Comparison of ENCODE assay signal across 16 mouse cellular contexts in genomic region chr1:173742262-173742661, GRCm38 (mm10). TPM values are rescaled to one million over a fixed set of nuclear protein-coding genes. Genes with fewer than 3 reads are reported as not detected.
A peak's percentile ranks its signal among the peaks of the same experiment; 100 is the strongest.
DNase-seq lines count a peak whose midpoint lies in the region; ATAC-seq and TF ChIP-seq lines count a peak whose summit lies in the region.
"Had no signal": no experiment of that assay in that cellular context is flagged by ENCODE, and none has a peak within 500 bp of the region (broad histone marks: within the 10 kb centered on the region; RNA-seq: fewer than 3 reads in every experiment).

No protein-coding gene starts in this region.

- peak overlapping the region; percentile 75 for H3K27ac ChIP-seq in heart, adult 2 months
- no peak overlapping the region for H3K27ac ChIP-seq in lung, postnatal 0 days (ENCODE audit: low read length)
- H3K27ac ChIP-seq in macrophage = peak overlapping the region; percentile 99
- no peak overlapping the region for H3K27ac ChIP-seq in hindbrain, embryonic 12.5 days
- H3K27ac ChIP-seq: forebrain, embryonic 12.5 days; hindbrain, embryonic 13.5 days; kidney, embryonic 15.5 days had no signal

- WGBS in heart, adult 2 months = 61% methylated on average over 1 of the region's 1 CpGs
- WGBS in lung, postnatal 0 days = 48% methylated on average over 1 of the region's 1 CpGs
- 69% methylated on average over 1 of the region's 1 CpGs for WGBS in lung, adult 2 months
- 27% methylated on average over 1 of the region's 1 CpGs for WGBS in macrophage (ENCODE audit: missing documents)
- 82% methylated on average over 1 of the region's 1 CpGs for WGBS in hindbrain, embryonic 12.5 days

- H3K36me3 ChIP-seq in heart, adult 2 months (ENCODE audit: control insufficient read depth, insufficient read depth, low read length) = no peaks in the 10 kb centered on the region
- no peaks in the 10 kb centered on the region for H3K36me3 ChIP-seq in lung, postnatal 0 days (ENCODE audit: insufficient read depth, low read length)
- peaks cover 9% of the 10 kb centered on the region for H3K36me3 ChIP-seq in macrophage (ENCODE audit: inconsistent target)
- no peaks in the 10 kb centered on the region for H3K36me3 ChIP-seq in hindbrain, embryonic 12.5 days
- H3K36me3 ChIP-seq: forebrain, embryonic 12.5 days; hindbrain, embryonic 13.5 days; kidney, embryonic 15.5 days had no signal

- H3K4me1 ChIP-seq in heart, adult 2 months (ENCODE audit: control insufficient read depth, insufficient read depth, low read length) = peaks cover 1% of the 10 kb centered on the region
- H3K4me1 ChIP-seq in lung, postnatal 0 days (ENCODE audit: insufficient read depth, low read depth, low read length) = no peaks in the 10 kb centered on the region
- H3K4me1 ChIP-seq in lung, adult 2 months (ENCODE audit: control insufficient read depth, insufficient read depth, low read length) = no peaks in the 10 kb centered on the region
- H3K4me1 ChIP-seq in hindbrain, embryonic 12.5 days = no peaks in the 10 kb centered on the region
- H3K4me1 ChIP-seq: forebrain, embryonic 12.5 days; hindbrain, embryonic 13.5 days; kidney, embryonic 15.5 days had no signal

- TF ChIP-seq CTCF in heart, adult 2 months (IDR thresholded peaks at IDR 0.05) = no peak
- no peak for TF ChIP-seq CTCF in lung, postnatal 0 days (IDR thresholded peaks at IDR 0.05)
- no peak for TF ChIP-seq CTCF in lung, adult 2 months (IDR thresholded peaks at IDR 0.05; ENCODE audit: insufficient read depth, low read length)

- DNase-seq in heart, adult 2 months = peak in 1 of 2 experiments; percentile 23
- DNase-seq in heart, postnatal 10 days = no peak
- no peak for DNase-seq in lung, postnatal 0 days (ENCODE audit: low spot score)
- DNase-seq in lung, adult 2 months = no peak
- DNase-seq in layer of hippocampus, adult 11-12 months (ENCODE audit: low spot score) = no peak
- DNase-seq: cerebellum, adult 8-10 months; lung, postnatal 10 days; retina, postnatal 1 day; thymus, postnatal 14 days had no signal

- no peak overlapping the region for H3K9ac ChIP-seq in heart, adult 2 months (ENCODE audit: low read depth, low read length)
- H3K9ac ChIP-seq in lung, postnatal 0 days (replicated peaks; ENCODE audit: low read depth) = no peak overlapping the region
- no peak overlapping the region for H3K9ac ChIP-seq in hindbrain, embryonic 12.5 days
- H3K9ac ChIP-seq: forebrain, embryonic 12.5 days; hindbrain, embryonic 13.5 days; kidney, embryonic 15.5 days had no signal

- TF ChIP-seq POLR2A in heart, adult 2 months (IDR thresholded peaks at IDR 0.05; ENCODE audit: insufficient read depth, low read depth, low read length) = no peak
- no peak for TF ChIP-seq POLR2A in lung, adult 2 months (IDR thresholded peaks at IDR 0.05; ENCODE audit: borderline replicate concordance, extremely low read depth, low read depth, low read length)

- ATAC-seq in lung, postnatal 0 days = 0 out of 2 replicates have a peak, but pooled peaks have one; percentile 23
- ATAC-seq in hindbrain, embryonic 12.5 days (ENCODE audit: low FRiP score) = no peak

- no peaks in the 10 kb centered on the region for H3K79me2 ChIP-seq in heart, adult 2 months (replicated peaks; ENCODE audit: control insufficient read depth, insufficient read depth, low read length)
- H3K79me2 ChIP-seq in macrophage (ENCODE audit: inconsistent target) = peaks cover 74% of the 10 kb centered on the region

- no peak overlapping the region for H3K4me2 ChIP-seq in lung, postnatal 0 days (replicated peaks; ENCODE audit: low read depth, low read length)
- no peak overlapping the region for H3K4me2 ChIP-seq in hindbrain, embryonic 12.5 days (replicated peaks)
- H3K4me2 ChIP-seq: forebrain, embryonic 12.5 days; hindbrain, embryonic 13.5 days; kidney, embryonic 15.5 days; midbrain, embryonic 11.5 days had no signal

- intact Hi-C loops in heart, adult 2 months (cut with DNase I) = no loop called here
- intact Hi-C loops in heart, postnatal 10 days (cut with DNase I) = no loop called here

- no peak for TF ChIP-seq EP300 in heart, adult 2 months (IDR thresholded peaks at IDR 0.05; ENCODE audit: insufficient read depth, low read depth, low read length)
- TF ChIP-seq EP300 in lung, postnatal 0 days (IDR thresholded peaks at IDR 0.05) = no peak

- H3K4me3 ChIP-seq in heart, adult 2 months = no peak overlapping the region
- H3K4me3 ChIP-seq in lung, postnatal 0 days (ENCODE audit: low read depth, low read length) = no peak overlapping the region
- H3K4me3 ChIP-seq in lung, adult 2 months (replicated peaks; ENCODE audit: extremely low read depth, low read depth, low read length) = no peak overlapping the region
- no peak overlapping the region for H3K4me3 ChIP-seq in macrophage (ENCODE audit: inconsistent target)
- no peak overlapping the region for H3K4me3 ChIP-seq in hindbrain, embryonic 12.5 days
- H3K4me3 ChIP-seq: forebrain, embryonic 12.5 days; hindbrain, embryonic 13.5 days; kidney, embryonic 15.5 days had no signal

- no peaks in the 10 kb centered on the region for H3K9me3 ChIP-seq in lung, postnatal 0 days (ENCODE audit: low read length)
- H3K9me3 ChIP-seq in hindbrain, embryonic 12.5 days (replicated peaks) = no peaks in the 10 kb centered on the region
- H3K9me3 ChIP-seq: forebrain, embryonic 12.5 days; hindbrain, embryonic 13.5 days; kidney, embryonic 15.5 days had no signal

- no peaks in the 10 kb centered on the region for H3K27me3 ChIP-seq in heart, adult 2 months (ENCODE audit: control insufficient read depth, insufficient read depth, low read length)
- no peaks in the 10 kb centered on the region for H3K27me3 ChIP-seq in lung, postnatal 0 days (replicated peaks; ENCODE audit: insufficient read depth, low read length)
- no peaks in the 10 kb centered on the region for H3K27me3 ChIP-seq in hindbrain, embryonic 12.5 days
- H3K27me3 ChIP-seq: forebrain, embryonic 12.5 days; hindbrain, embryonic 13.5 days; kidney, embryonic 15.5 days had no signal

RNA-seq across cellular contexts. Expression of gene Ifi207, which starts 0.7 kb away (rescaled TPM):
- 1 to 10 TPM; 5.8 to 5.9 TPM for total RNA-seq in heart, adult 2 months (2021)
- 8.5 and 9.0 TPM in 2 replicates for polyA plus RNA-seq in heart, adult 2 months (2012; rRNA removed)
- total RNA-seq in heart, postnatal 10 days (2021) = 1 to 10 TPM in 1 of 2 experiments, under 1 TPM in 1; 0.99 to 1.7 TPM
- 1.4 and 1.5 TPM in 2 replicates for polyA plus RNA-seq in lung, postnatal 0 days (2015; fragmentation: Nextera tagmentation; extraction: Ambion mirVana)
- polyA plus RNA-seq in lung, adult 2 months (2012; rRNA removed) = 2.4 and 5.2 TPM in 2 replicates
- 100 to 1,000 TPM; 200 to 761 (median 454) TPM for total RNA-seq in macrophage (2018; cell fraction: chromatin; rRNA removed)
- total RNA-seq in macrophage (2018; cell fraction: cytosol; rRNA removed) = 100 to 1,000 TPM; 348 to 661 (median 438) TPM
- total RNA-seq in macrophage (2018; cell fraction: nucleus; rRNA removed) = 100 to 1,000 TPM; 307 to 808 (median 562) TPM
- 254 to 634 TPM (median 365 TPM) in 3 replicates for polyA plus RNA-seq in macrophage (2018)
- polyA plus RNA-seq in hindbrain, embryonic 12.5 days (2016; fragmentation: Nextera tagmentation; extraction: Ambion mirVana) = 0.22 and 0.33 TPM in 2 replicates
- total RNA-seq: MEL had no signal

RNA-seq across cellular contexts. Expression of gene Ifi204, which starts 24.5 kb away (rescaled TPM):
- total RNA-seq in heart, adult 2 months (2021) = 1 to 10 TPM; 2.1 to 2.4 TPM
- polyA plus RNA-seq in heart, adult 2 months (2012; rRNA removed) = 0.66 and 1.9 TPM in 2 replicates
- 1 to 10 TPM; 1.2 to 1.5 TPM for total RNA-seq in heart, postnatal 10 days (2021)
- polyA plus RNA-seq in lung, postnatal 0 days (2015; fragmentation: Nextera tagmentation; extraction: Ambion mirVana) = 1.5 and 1.9 TPM in 2 replicates
- polyA plus RNA-seq in lung, adult 2 months (2012; rRNA removed) = 0.54 and 0.83 TPM in 2 replicates
- total RNA-seq in macrophage (2018; cell fraction: chromatin; rRNA removed) = 1,000 to 10,000 TPM in 14 of 26 experiments, 100 to 1,000 TPM in 12; 379 to 2,421 (median 1,126) TPM
- total RNA-seq in macrophage (2018; cell fraction: cytosol; rRNA removed) = 1,000 to 10,000 TPM in 3 of 26 experiments, 100 to 1,000 TPM in 23; 301 to 1,113 (median 720) TPM
- 1,000 to 10,000 TPM in 16 of 26 experiments, 100 to 1,000 TPM in 10; 414 to 2,160 (median 1,206) TPM for total RNA-seq in macrophage (2018; cell fraction: nucleus; rRNA removed)
- 326 to 690 TPM (median 497 TPM) in 3 replicates for polyA plus RNA-seq in macrophage (2018)
- 0.77 and 1.5 TPM in 2 replicates for polyA plus RNA-seq in hindbrain, embryonic 12.5 days (2016; fragmentation: Nextera tagmentation; extraction: Ambion mirVana)
- total RNA-seq: MEL had no signal

Comparison
In these comparisons a context has a peak if more than half of its experiments do, and no peak if none do; other contexts are left out.
1. H3K27ac ChIP-seq: peak in heart, adult 2 months (single experiment) and macrophage (single experiment); none in lung, postnatal 0 days (single experiment) and hindbrain, embryonic 12.5 days (single experiment).
2. RNA of gene Ifi207, which starts 0.7 kb away (polyA plus RNA-seq): 254 to 634 TPM in macrophage; 8.5 to 9.0 TPM in heart, adult 2 months, 2.4 to 5.2 TPM in lung, adult 2 months, 1.4 to 1.5 TPM in lung, postnatal 0 days and 0.22 to 0.33 TPM in hindbrain, embryonic 12.5 days; every median in the first group is over 10 times any median in the second.
3. RNA of gene Ifi204, which starts 24.5 kb away (polyA plus RNA-seq): 326 to 690 TPM in macrophage; 1.5 to 1.9 TPM in lung, postnatal 0 days, 0.54 to 0.83 TPM in lung, adult 2 months, 0.77 to 1.5 TPM in hindbrain, embryonic 12.5 days and 0.66 to 1.9 TPM in heart, adult 2 months; every median in the first group is over 100 times any median in the second.